Mouse (Mus musculus) limb, embryonic 15.5 days (tissue): ENCODE results near the gene Dcakd. TPM values are rescaled to one million over a fixed set of nuclear protein-coding genes. Genes with fewer than 3 reads are reported as not detected.
"Not testable (repeated sequence)": the region's sequence is repeated elsewhere in the genome, so short reads cannot be mapped to it uniquely, and the experiment has no call there.

Experiments
- ATAC-seq: fragments of 200-750 bp; cut with Nextera tagmentation; 2 replicates; pipeline ENCODE4 v1.8.0; 2017; ENCODE audit warnings: low read depth, moderate TSS enrichment; ENCODE audit not compliant: insufficient number of reproducible peaks, low FRiP score, low TSS enrichment
- H3K27ac ChIP-seq: fragments of 300-500 bp; sonication (generic); 2 replicates; pipeline ENCODE4 v1.5.1; 2015; ENCODE audit warnings: moderate library complexity, mild to moderate bottlenecking, inconsistent platforms
- H3K27me3 ChIP-seq: fragments of 300-500 bp; sonication (generic); 2 replicates; pipeline ENCODE4 v1.6.1; 2015; ENCODE audit warnings: inconsistent platforms
- H3K36me3 ChIP-seq: fragments of 300-500 bp; sonication (generic); 2 replicates; pipeline ENCODE4 v1.6.1; 2015; ENCODE audit warnings: inconsistent platforms
- H3K4me1 ChIP-seq: fragments of 300-500 bp; sonication (generic); 2 replicates; pipeline ENCODE4 v1.6.1; 2015; ENCODE audit warnings: inconsistent platforms
- H3K4me2 ChIP-seq: fragments of 300-500 bp; sonication (generic); 2 replicates; pipeline ENCODE4 v1.6.1; 2015; ENCODE audit warnings: mild to moderate bottlenecking, inconsistent platforms
- H3K4me3 ChIP-seq: fragments of 300-500 bp; sonication (generic); 2 replicates; pipeline ENCODE4 v1.5.1; 2015; ENCODE audit warnings: mild to moderate bottlenecking, inconsistent platforms
- H3K9ac ChIP-seq: fragments of 300-500 bp; sonication (generic); 2 replicates; pipeline ENCODE4 v1.6.1; 2015; ENCODE audit warnings: inconsistent platforms
- H3K9me3 ChIP-seq: fragments of 300-500 bp; sonication (generic); 2 replicates; pipeline ENCODE4 v1.6.1; 2016; ENCODE audit warnings: inconsistent platforms
- WGBS: fragments of 180-500 bp; shearing (Covaris S2); methylation state at CpG from one replicate; pipeline ENCODE4 v1.1.7; 2015; 5-methylcytosine and 5-hydroxymethylcytosine counted together
- polyA plus RNA-seq: library from polyadenylated mRNA; unstranded; fragments of >200 nt; fragmentation: Nextera tagmentation; extraction: Ambion mirVana; gene quantifications from 2 replicates; pipeline ENCODE4 v1.2.1, GENCODE M21; 2015

Gene Dcakd
- polyA plus RNA-seq, 1 experiment from 2014 or later = 129 TPM

DNA sequence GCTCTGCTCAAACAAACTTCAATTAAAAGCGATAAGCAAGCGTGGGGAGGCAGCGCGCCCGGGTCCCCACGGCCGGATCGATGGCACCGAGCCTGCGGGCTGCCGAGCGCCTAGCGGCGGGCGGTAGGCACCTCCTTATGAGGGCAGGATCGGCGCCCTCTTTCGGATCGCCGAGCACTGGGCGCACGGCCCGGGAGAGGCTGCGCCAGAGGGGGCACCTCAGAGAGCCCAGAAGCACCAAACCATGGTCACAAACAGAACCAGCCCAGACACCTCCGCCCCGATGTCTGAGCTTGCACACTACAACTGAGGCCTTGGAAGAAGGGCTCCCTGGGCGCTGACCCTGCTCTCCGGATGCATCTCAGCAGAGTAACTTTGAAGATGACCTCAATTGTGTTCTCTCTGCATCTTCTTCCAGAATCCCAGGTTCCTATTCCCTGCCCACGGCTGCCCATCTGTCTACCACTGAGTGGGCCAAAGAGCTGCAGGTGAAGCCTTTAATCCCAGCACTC lies 37.9 kb downstream of the Dcakd start:
- Histone ChIP-seq H3K4me1 (peaks cover 22% of the 10 kb centered on the region), H3K9me3 (no peaks in the 10 kb centered on the region), H3K36me3 (peaks cover 16% of the 10 kb centered on the region), H3K27ac (no peak overlapping the region), H3K4me2 (peak overlapping the region; percentile 83), H3K9ac (peak overlapping the region; percentile 37; the same call in 1 of the 2 replicates), H3K4me3 (peak overlapping the region; percentile 44), H3K27me3 (peaks cover 44% of the 10 kb centered on the region)
- no peak for ATAC-seq
- 2% methylated on average over 29 of the region's 29 CpGs for WGBS

DNA sequence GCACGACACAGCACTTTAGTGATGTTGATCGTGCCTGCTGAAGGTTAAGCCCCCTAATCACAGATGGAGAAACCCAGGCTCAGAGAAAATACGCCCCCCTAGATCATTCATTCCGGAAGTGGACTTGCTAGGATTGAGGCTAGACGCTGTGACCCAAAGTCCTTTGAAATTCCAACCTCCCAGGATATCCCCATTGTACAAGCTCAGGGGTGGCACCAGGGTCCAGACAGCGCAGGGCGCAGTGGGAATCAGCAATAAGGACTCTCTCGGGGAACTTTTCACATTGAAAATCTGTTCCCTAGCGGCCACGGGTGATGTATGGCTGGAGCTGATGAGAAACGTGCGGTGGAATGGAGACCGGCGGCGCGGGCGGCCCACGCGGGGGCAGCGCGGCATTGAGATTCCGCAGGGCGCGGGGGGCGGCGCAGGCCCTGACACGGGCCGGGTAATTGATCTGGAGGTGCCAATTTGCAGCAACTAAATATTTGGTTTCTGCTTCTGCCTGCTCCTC lies 38.4 kb downstream of the Dcakd start:
- WGBS = 9% methylated on average over 28 of the region's 28 CpGs
- no peak overlapping the region for H3K27ac ChIP-seq
- peaks cover 22% of the 10 kb centered on the region for H3K4me1 ChIP-seq
- peak overlapping the region; percentile 44 for H3K4me3 ChIP-seq
- ATAC-seq = no peak
- peak overlapping the region; percentile 37; the same call in 1 of the 2 replicates for H3K9ac ChIP-seq
- peak overlapping the region; percentile 83 for H3K4me2 ChIP-seq
- peaks cover 44% of the 10 kb centered on the region for H3K27me3 ChIP-seq
- no peaks in the 10 kb centered on the region for H3K9me3 ChIP-seq
- peaks cover 11% of the 10 kb centered on the region for H3K36me3 ChIP-seq

DNA sequence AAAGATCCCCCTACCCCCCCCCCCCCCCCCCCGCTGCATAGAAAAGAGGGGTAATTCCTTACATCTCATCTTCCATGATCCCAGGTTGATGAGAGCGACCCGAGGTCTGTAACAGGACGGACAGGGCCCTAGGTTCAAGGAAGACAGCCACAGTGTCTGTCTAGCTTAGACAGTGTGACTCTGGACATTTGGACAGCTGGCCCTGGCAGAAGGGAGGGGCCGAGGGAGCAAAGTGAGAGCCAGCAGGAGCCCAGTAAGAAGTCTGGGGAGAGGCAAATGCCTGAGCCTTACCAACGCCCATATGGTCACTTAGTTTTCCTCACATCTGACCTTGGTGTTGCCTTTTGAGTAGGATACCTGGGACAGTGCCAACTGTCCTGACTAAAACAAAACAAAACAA lies 43.0 kb downstream of the Dcakd start:
- Histone ChIP-seq H3K4me1 (peaks cover 8% of the 10 kb centered on the region), H3K4me2 (no peak overlapping the region), H3K4me3 (no peak overlapping the region), H3K9me3 (no peaks in the 10 kb centered on the region), H3K27ac (no peak overlapping the region), H3K36me3 (no peaks in the 10 kb centered on the region), H3K9ac (no peak overlapping the region), H3K27me3 (peaks cover 21% of the 10 kb centered on the region)
- 59% methylated on average over 6 of the region's 6 CpGs for WGBS
- ATAC-seq = no peak

DNA sequence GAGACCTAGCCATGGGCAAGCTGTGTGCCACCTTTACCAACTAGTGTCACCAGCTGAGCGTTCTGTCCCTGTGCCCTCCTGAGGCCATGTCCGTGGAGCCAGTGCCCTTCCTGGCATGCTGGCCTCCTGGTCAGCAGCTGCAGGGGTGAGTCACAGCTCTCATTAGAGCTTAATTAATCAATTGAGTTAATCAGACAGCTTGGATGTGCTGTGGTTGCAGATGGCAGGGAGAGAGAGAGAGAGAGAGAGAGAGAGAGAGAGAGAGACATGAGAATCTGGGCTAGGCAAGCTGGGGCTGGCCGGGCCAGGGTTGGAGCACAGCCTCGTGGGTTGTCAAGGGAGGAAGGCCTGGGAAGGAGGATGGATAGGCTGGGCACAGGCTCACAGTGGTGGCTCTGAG lies 43.5 kb downstream of the Dcakd start:
- WGBS = 65% methylated on average over 4 of the region's 4 CpGs
- Histone ChIP-seq H3K36me3 (no peaks in the 10 kb centered on the region), H3K9ac (no peak overlapping the region), H3K4me2 (no peak overlapping the region), H3K27ac (no peak overlapping the region), H3K27me3 (peaks cover 16% of the 10 kb centered on the region), H3K9me3 (no peaks in the 10 kb centered on the region), H3K4me1 (peaks cover 2% of the 10 kb centered on the region), H3K4me3 (no peak overlapping the region)
- ATAC-seq = no peak

DNA sequence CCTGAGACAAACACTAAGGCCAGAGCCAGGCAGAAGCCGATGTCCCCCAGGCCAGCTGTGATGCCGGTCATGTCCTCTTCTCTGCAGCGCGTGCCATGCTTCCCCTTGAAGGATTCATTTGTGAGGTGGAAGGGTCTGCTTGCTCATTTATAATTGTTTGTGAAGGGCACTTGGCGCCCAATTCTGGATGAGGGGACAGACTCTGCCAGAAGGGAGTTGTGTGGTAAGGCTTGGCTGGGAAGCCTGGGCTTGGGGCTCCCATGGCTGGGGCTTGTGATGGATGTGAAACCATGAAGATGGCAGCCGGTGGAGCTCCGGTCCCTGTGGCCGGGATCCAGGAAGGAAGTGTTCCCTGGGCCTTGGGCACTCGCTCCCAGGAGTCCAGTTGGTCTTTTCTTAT lies 44.0 kb downstream of the Dcakd start:
- no peaks in the 10 kb centered on the region for H3K4me1 ChIP-seq
- peaks cover 10% of the 10 kb centered on the region for H3K27me3 ChIP-seq
- WGBS = 86% methylated on average over 9 of the region's 9 CpGs
- no peak overlapping the region for H3K27ac ChIP-seq
- no peaks in the 10 kb centered on the region for H3K9me3 ChIP-seq
- H3K9ac ChIP-seq = no peak overlapping the region
- no peak overlapping the region for H3K4me2 ChIP-seq
- no peaks in the 10 kb centered on the region for H3K36me3 ChIP-seq
- no peak overlapping the region for H3K4me3 ChIP-seq
- no peak for ATAC-seq

DNA sequence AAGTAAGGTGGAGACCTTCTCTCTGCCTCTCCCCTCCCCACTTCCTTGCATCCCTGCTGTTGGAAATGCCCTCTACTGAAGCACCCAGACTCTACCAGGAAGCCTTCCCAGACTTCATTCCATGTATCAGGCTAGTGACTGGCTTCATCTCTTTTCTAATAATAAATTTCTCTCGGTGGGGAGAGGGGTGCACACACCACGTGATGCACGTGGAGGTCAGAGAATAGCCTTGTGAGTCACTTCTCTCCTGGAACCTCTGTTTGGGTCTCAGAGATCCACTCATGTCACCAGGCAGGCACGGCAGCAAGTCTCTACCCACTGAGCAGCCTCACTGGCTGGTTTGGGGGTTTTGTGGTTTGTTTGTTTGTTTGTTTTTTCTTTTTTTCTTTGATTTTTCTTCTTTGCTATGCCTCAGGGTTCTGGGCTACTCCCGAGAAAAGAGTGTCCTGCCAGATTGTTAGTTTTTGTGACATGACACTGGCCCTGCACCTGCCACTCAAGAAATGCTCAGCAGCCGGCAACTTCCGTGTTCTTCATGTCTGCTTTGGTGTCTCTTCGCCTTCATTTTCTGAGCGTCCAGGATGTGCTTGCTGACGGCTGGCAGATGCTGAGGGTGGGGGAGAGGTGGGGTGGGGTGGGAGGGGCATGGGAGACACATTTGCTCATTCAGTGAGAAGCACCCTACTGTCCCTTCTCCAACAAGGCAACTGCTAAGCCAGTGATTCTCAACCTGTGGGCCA lies 46.8 kb downstream of the Dcakd start:
- Histone ChIP-seq H3K4me3 (no peak overlapping the region), H3K9me3 (no peaks in the 10 kb centered on the region), H3K4me2 (no peak overlapping the region), H3K36me3 (no peaks in the 10 kb centered on the region), H3K4me1 (no peaks in the 10 kb centered on the region), H3K9ac (no peak overlapping the region), H3K27me3 (no peaks in the 10 kb centered on the region), H3K27ac (no peak overlapping the region)
- no peak for ATAC-seq
- 59% methylated on average over 10 of the region's 10 CpGs for WGBS

DNA sequence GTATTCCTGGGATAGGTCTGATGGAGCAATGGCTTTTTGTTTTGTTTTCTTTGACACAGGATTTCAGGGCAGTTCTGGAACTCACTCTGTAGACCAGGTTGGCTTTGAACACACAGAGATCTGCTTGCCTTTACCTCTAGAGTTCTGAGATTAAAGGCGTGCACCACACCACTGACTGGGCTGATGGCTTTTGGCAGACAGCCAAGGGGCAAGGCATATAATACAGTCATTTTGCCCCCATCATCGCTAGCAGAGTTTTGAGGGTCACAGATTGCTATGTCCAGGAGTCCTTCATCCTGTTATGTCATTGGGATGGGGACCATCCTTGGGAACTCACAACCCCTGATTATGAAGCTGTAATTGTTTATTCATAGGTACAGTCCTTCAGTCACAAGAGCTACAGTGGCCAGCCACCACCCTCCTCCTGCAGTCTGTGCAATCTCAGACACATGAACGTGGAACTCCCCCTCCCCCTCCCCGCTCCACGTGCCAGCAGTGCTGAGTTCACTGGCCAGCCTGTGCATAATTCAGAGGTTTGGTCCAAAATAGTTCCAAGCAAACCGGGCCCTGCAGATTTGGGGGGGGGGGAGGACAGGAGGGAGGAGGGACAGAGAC lies 50.0 kb downstream of the Dcakd start:
- H3K4me2 ChIP-seq = no peak overlapping the region
- no peaks in the 10 kb centered on the region for H3K4me1 ChIP-seq
- H3K36me3 ChIP-seq = no peaks in the 10 kb centered on the region
- H3K27me3 ChIP-seq = no peaks in the 10 kb centered on the region
- no peaks in the 10 kb centered on the region for H3K9me3 ChIP-seq
- H3K9ac ChIP-seq = no peak overlapping the region
- ATAC-seq = no peak
- H3K4me3 ChIP-seq = no peak overlapping the region
- no peak overlapping the region for H3K27ac ChIP-seq
- WGBS = 37% methylated on average over 6 of the region's 6 CpGs

DNA sequence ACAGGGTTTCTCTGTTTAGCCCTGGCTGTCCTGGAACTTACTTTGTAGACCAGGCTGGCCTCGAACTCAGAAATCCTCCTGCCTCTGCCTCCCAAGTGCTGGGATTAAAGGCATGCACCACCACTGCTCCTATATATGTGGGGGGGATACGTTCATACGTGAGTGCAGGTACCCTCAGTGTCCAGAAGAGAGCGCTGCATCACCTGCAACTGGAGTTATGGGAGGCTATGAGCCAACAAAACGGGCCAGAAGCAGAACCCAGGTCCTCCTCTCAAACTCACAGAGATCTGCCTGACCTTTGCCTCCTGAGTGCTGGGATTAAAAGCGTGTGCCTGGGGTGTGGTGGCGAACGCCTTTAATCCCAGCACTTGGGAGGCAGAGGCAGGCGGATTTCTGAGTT lies 52.2 kb downstream of the Dcakd start:
- WGBS = 86% methylated on average over 9 of the region's 9 CpGs

DNA sequence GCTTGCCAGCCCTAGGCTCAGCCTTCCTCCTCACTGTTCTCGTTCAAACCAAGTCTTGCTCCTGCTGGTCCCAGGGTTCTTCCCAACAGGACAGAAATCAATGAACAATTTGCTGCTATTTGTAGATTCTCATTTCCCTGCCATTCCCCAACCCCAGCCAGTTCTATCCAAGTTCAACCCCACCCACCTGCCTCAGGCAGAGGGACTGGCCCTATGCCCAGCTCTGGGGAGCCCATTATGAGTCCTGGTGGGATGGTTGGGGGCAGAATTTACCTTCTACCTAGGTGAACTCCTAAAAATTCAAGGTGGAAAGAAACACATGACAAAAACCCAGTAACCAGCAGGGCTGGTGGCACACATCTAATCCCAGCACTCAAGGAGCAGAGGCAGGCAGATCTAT lies 55.8 kb downstream of the Dcakd start:
- peaks cover 14% of the 10 kb centered on the region for H3K4me1 ChIP-seq
- no peak overlapping the region for H3K27ac ChIP-seq
- WGBS = 28% methylated on average over 1 of the region's 1 CpGs
- H3K27me3 ChIP-seq = peaks cover 7% of the 10 kb centered on the region; the same call in 1 of the 2 replicates
- no peak overlapping the region for H3K9ac ChIP-seq
- no peaks in the 10 kb centered on the region for H3K36me3 ChIP-seq
- no peak overlapping the region for H3K4me2 ChIP-seq
- no peaks in the 10 kb centered on the region for H3K9me3 ChIP-seq
- no peak for ATAC-seq
- no peak overlapping the region for H3K4me3 ChIP-seq

More for the DNA sequence above, 52.2 kb downstream of the Dcakd start:
- H3K9me3 ChIP-seq, H3K27ac ChIP-seq, H3K4me3 ChIP-seq, H3K9ac ChIP-seq, H3K27me3 ChIP-seq, ATAC-seq, H3K36me3 ChIP-seq, H3K4me2 ChIP-seq: not testable (repeated sequence)
- H3K4me1 ChIP-seq = peaks cover 14% of the 10 kb centered on the region

DNA sequence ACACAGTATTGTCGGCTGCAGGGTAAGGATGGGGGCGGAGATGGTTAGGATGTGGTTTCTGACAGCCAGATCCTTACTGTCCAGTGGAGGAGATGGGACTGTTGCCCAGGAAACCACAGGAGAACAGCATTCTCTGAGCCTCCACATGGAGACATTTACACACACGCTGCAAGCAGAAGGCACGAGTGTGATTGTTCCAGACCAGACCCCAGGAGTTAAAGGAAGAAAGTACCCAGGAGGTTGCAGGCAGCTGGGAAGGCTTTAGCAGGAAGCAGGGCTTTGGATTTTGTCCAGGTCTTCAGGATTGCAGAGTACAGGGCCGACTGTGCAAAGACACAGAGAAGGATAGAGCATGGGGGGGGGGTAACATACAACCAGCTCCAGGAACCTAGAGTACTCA lies 56.5 kb downstream of the Dcakd start:
- H3K4me3 ChIP-seq = no peak overlapping the region
- no peak for ATAC-seq
- no peaks in the 10 kb centered on the region for H3K9me3 ChIP-seq
- peaks cover 8% of the 10 kb centered on the region; the same call in 1 of the 2 replicates for H3K27me3 ChIP-seq
- H3K9ac ChIP-seq = 0 out of 2 replicates have a peak overlapping the region, but pooled peaks have one; percentile 20
- no peak overlapping the region for H3K4me2 ChIP-seq
- H3K27ac ChIP-seq = no peak overlapping the region
- 32% methylated on average over 5 of the region's 5 CpGs for WGBS
- no peaks in the 10 kb centered on the region for H3K36me3 ChIP-seq
- H3K4me1 ChIP-seq = peaks cover 14% of the 10 kb centered on the region

DNA sequence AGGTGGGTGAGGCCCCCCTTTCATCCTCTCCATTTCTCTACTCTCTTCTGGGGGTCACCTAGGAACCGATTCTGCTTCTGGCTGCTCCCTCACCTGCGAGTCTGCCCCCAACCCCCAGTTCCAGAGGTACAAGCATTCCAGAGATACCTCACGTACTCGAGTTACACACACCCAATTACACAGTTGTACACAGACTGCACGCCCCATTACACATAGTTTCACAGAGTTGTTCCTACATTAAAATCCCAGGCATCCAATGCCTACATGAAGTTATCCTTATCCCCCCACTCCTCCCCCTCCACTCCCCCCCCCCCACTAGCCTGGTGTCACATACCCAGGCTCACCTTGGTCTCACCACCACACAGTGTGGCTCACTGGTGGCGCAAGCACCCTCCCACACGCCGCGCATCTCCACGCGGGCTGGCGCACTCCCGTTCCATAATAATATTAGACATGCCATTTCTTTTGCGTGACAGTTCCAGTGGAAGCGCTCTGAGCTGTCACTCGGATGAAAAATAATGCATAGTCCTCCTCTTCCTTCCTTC lies 63.5 kb downstream of the Dcakd start:
- WGBS = 70% methylated on average over 16 of the region's 16 CpGs
- Histone ChIP-seq H3K27me3 (peaks cover 5% of the 10 kb centered on the region; the same call in 1 of the 2 replicates), H3K4me2 (no peak overlapping the region), H3K4me3 (no peak overlapping the region), H3K36me3 (no peaks in the 10 kb centered on the region), H3K4me1 (peaks cover 17% of the 10 kb centered on the region), H3K9me3 (no peaks in the 10 kb centered on the region), H3K9ac (no peak overlapping the region), H3K27ac (no peak overlapping the region)
- no peak for ATAC-seq
